Mouse (Mus musculus) testis, adult 2 months (tissue): ENCODE measurements around the gene Arhgap19.

Experiments
- CTCF ChIP-seq: fragments of 200-500 bp; IDR thresholded peaks from 2 replicates; pipeline ENCODE4 v1.5.1; 2012; ENCODE audit warnings: low read depth, mild to moderate bottlenecking, inconsistent platforms, low read length, moderate library complexity; ENCODE audit not compliant: control insufficient read depth, insufficient read depth, insufficient replicate concordance
- POLR2A ChIP-seq: fragments of 200-500 bp; IDR thresholded peaks from 2 replicates; pipeline ENCODE4 v1.6.1; 2012; ENCODE audit warnings: low read depth, mild to moderate bottlenecking, inconsistent platforms, low read length, moderate library complexity; ENCODE audit not compliant: control insufficient read depth

DNA sequence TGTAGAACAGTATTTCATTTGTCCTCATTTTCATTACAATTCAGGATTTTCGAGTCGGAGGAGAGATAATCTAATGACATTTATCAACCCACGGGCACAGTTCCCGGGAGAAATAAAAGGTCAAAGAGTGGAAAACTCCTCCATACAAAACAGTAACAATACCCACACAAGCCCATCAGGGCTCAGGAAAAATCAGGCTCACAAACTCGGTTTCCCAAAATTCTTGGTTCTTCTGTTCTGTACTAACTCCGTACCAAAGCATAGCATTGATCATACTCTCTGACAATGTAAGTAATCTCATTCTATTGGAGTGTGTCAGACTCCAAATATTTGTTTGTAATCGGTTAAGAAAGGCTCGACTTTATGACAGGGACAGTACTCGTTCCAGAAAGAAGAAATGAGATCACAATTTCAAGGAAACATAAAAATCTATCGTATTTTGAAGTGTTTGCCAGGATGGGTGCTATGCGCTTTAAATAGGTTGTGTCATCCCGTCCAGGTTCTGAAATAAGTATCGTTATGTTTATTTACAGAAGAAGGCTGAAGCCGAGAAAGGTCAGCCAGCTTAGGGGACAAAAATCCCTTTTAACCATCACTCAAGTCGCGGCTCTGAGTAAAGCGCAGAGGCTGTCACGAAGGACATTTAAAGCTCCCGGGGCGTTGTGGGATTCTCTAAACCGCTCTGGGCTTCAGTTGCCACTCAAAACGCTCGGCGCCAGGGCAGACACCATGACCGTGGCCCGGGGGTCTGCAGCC is 683 bp downstream of the Arhgap19 start:
- no peak for TF ChIP-seq CTCF
- TF ChIP-seq POLR2A, result no peak
